Mouse (Mus musculus): ENCODE measurements at regions not wholly inside any gene's neighbourhood (a gene's known extent, or its start where the extent isn't known, plus 50 kb on each side); places are given as distances from the start of the nearest gene placed in this dataset.

DNA sequence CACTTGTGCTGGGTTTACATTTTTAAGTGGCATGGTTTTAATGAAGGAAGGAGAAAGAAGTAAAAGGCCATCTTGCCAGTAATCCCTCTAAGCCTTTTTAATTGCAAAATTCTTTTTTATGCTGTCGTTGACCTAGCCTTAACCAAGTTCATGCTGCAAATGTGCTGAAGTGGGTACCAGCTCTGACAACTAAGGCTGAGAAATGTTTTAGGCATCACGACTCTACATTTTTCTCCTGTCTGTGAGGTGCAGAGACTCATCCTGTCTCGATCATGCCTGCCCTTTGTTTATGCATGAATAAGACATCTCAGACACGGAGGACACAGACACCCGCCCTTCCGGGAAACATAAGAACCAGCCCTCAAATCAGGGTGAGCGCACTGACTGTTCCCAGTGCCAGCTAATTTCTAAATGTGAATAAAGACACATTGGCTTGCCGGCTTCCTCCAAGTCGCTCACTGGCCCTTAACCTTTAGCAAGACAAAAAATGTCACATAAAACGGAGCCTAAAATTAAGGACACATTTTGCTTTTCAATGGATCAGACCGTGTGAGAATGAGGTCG is 115.5 kb upstream of the Noct start:
- Histone ChIP-seq H3K27me3 (no peaks in the 10 kb centered on the region), H3K4me3 (no peak overlapping the region), H3K9me3 (replicated peaks) (no peaks in the 10 kb centered on the region), H3K9ac (no peak overlapping the region), H3K36me3 (ENCODE audit: poor library complexity, severe bottlenecking) (no peaks in the 10 kb centered on the region), H3K27ac (no peak overlapping the region), H3K4me1 (peaks cover 18% of the 10 kb centered on the region), H3K4me2 (no peak overlapping the region)
- 16% methylated on average over 12 of the region's 12 CpGs for WGBS
- no peak for ATAC-seq

DNA sequence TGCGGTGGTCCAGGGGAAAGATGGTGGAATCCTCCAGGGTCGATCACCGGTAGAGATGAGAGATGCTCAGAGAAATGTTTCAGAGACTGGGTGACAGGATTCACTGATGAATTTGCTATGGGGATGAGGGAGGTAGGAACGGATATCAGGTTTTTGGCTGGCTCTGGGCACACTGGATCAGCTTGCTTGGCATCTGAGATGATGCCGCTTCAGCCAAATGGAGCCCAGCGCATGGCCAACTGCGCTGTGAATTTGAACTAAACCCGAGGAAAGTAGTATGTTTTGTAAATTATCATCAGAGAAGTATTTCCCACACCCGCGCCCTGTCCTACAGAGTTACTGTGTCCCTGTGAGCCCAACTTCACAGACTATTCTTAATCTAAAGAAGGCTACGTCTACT is 113.0 kb upstream of the Noct start:
- no peaks in the 10 kb centered on the region for H3K36me3 ChIP-seq (ENCODE audit: poor library complexity, severe bottlenecking)
- H3K4me3 ChIP-seq = no peak overlapping the region
- H3K4me2 ChIP-seq = no peak overlapping the region
- ATAC-seq = no peak
- H3K9ac ChIP-seq = no peak overlapping the region
- H3K4me1 ChIP-seq = peaks cover 18% of the 10 kb centered on the region
- no peaks in the 10 kb centered on the region for H3K9me3 ChIP-seq (replicated peaks)
- no peak overlapping the region for H3K27ac ChIP-seq
- WGBS = 94% methylated on average over 11 of the region's 11 CpGs
- no peaks in the 10 kb centered on the region for H3K27me3 ChIP-seq

DNA sequence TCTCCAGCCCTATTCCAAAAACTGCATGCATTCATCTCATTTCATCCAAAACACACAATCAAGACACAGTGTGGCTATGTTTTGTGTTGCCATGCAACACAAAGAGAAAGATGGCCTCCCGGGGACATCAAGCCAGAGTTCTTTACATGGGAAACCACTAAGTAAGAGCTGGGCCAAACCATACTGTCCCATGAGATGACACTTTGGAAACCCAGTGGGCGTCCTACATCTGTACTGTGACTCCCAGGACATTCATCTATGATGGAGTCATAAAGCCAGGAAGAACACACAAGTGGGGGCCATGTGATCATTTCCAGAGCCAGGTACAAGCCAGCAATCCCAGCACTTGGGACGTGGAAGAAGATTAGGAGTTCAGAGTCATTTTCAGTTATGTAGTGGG is 111.9 kb upstream of the Noct start:
- Histone ChIP-seq H3K36me3 (ENCODE audit: poor library complexity, severe bottlenecking) (no peaks in the 10 kb centered on the region), H3K27me3 (no peaks in the 10 kb centered on the region)

DNA sequence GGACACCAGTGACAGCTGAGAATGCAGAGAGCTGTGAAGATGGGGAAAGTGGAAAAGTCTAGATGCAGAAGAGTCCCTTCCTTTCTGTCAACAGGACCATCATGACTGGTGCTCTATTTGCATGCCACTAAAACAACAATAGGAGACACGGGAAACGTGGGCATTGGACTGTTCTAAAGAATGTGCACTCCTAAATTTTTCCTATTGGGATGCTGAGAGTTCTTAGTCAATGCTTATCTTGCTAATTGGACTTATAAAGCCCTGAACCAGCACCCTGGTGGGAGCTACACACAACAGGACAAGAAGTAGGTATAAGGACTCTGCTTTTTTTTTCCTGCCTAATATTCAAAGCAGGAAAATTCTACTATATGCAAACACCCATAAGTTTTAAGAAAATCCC is 108.3 kb upstream of the Noct start:
- no peak overlapping the region for H3K27ac ChIP-seq
- H3K4me1 ChIP-seq = 0 out of 2 replicates have a peak, but pooled peaks cover 7% of the 10 kb centered on the region
- no peaks in the 10 kb centered on the region for H3K36me3 ChIP-seq (ENCODE audit: poor library complexity, severe bottlenecking)
- ATAC-seq = no peak
- H3K27me3 ChIP-seq = no peaks in the 10 kb centered on the region
- 62% methylated on average over 2 of the region's 2 CpGs for whole genome bisulfite sequencing
- H3K4me2 ChIP-seq = no peak overlapping the region
- no peak overlapping the region for H3K4me3 ChIP-seq
- H3K9ac ChIP-seq = no peak overlapping the region
- no peaks in the 10 kb centered on the region for H3K9me3 ChIP-seq (replicated peaks)

More for the DNA sequence above, 111.9 kb upstream of the Noct start:
- no peak overlapping the region for H3K4me3 ChIP-seq
- peaks cover 18% of the 10 kb centered on the region for H3K4me1 ChIP-seq
- H3K9me3 ChIP-seq (replicated peaks) = no peaks in the 10 kb centered on the region
- 79% methylated on average over 3 of the region's 3 CpGs for WGBS
- ATAC-seq = no peak
- no peak overlapping the region for H3K4me2 ChIP-seq
- H3K27ac ChIP-seq = no peak overlapping the region
- no peak overlapping the region for H3K9ac ChIP-seq

DNA sequence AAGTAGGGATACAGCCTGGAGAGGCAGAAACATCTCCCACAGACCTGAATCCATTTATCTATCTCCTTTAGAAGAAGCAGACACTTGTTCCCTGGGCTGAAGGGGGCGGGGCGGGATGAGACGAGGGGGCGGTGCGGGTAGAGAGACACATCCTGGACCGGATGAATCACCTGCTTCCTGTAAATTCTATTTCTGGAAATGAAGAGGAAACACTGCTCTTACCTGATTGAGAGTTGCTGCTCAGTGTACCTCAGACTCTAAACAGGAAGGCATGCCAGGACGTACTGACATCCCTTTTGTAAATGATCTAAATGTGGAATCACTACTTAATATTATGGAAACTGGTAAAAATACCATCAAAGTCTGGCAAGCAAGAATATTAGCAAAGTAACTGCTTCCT is 105.5 kb upstream of the Noct start:
- no peaks in the 10 kb centered on the region for H3K27me3 ChIP-seq
- 97% methylated on average over 7 of the region's 7 CpGs for WGBS
- ATAC-seq = no peak

DNA sequence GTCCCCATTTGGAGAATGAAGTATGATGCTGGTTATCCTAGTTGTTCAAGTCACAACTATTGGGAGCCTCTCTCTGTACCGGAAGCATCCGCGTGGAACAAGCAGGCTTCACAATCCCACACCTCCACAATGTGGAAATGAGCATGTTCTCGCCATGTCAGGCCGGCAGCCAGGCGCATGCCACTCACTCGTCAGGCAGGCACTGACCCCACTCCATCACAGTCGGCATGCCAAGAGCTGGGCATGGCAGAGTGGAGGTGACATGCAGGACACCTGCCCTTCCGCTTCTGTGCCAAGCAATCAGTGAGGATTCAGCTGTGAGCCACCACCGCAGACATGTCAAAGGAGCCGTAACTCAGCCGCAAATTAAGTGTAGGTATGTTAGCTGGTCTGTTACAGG is 103.7 kb upstream of the Noct start:
- Histone ChIP-seq H3K4me3 (no peak overlapping the region), H3K27ac (0 out of 2 replicates have a peak overlapping the region, but pooled peaks have one; percentile 11), H3K4me2 (no peak overlapping the region), H3K4me1 (0 out of 2 replicates have a peak, but pooled peaks cover 7% of the 10 kb centered on the region), H3K27me3 (no peaks in the 10 kb centered on the region), H3K36me3 (ENCODE audit: poor library complexity, severe bottlenecking) (no peaks in the 10 kb centered on the region), H3K9ac (no peak overlapping the region), H3K9me3 (replicated peaks) (no peaks in the 10 kb centered on the region)
- peak; percentile 68 for ATAC-seq
- WGBS = 74% methylated on average over 12 of the region's 12 CpGs

More for the DNA sequence above, 105.5 kb upstream of the Noct start:
- H3K9me3 ChIP-seq (replicated peaks) = no peaks in the 10 kb centered on the region
- no peak overlapping the region for H3K4me3 ChIP-seq
- 0 out of 2 replicates have a peak, but pooled peaks cover 7% of the 10 kb centered on the region for H3K4me1 ChIP-seq
- no peak overlapping the region for H3K27ac ChIP-seq
- H3K9ac ChIP-seq = no peak overlapping the region
- H3K4me2 ChIP-seq = no peak overlapping the region
- no peaks in the 10 kb centered on the region for H3K36me3 ChIP-seq (ENCODE audit: poor library complexity, severe bottlenecking)

DNA sequence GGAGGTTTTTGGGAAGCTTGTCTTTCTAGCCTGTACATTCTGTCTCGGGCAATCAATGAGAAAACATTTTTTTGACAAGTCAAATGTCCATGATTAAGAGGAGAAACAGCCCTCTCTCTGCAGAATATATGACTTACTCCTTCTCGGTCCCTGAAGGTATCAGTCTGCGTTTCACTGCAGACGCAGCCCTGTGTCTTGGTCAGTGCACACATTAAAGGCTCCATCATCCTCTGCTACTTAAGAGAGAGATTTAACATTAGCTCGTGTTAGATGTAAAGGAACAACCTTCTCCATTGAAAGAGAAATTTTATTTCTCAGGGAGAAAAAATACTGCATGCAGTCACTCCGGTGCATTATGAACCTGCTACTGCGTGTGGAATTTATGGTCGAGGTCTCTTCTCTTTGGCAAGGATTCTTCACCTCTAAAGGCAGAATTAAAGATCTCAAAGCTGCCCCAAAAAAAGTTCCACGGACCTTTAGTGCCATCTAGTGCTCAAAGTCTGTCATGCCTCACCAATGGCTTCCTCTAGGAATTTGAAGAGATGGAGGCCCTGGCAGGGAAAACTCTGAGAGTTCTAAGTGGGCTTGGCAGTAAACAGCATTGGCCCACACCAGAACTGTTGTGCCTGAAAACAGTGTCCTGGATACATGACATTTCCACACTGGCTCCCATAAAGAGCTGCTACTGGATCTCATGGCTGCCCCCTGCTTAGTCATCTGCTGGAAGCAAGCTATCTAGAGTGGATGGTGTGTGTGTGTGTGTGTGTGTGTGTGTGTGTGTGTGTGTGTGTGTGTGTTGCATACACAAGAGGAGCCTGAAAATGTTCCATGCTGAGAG is 102.3 kb upstream of the Noct start:
- H3K4me1 ChIP-seq = peaks cover 17% of the 10 kb centered on the region; the same call in 1 of the 2 replicates
- 0 out of 2 replicates have a peak overlapping the region, but pooled peaks have one; percentile 1 for H3K4me2 ChIP-seq
- H3K27ac ChIP-seq = no peak overlapping the region
- H3K9me3 ChIP-seq (replicated peaks) = no peaks in the 10 kb centered on the region
- H3K36me3 ChIP-seq (ENCODE audit: poor library complexity, severe bottlenecking) = no peaks in the 10 kb centered on the region
- H3K4me3 ChIP-seq = no peak overlapping the region
- peak; percentile 73 for ATAC-seq
- no peaks in the 10 kb centered on the region for H3K27me3 ChIP-seq
- H3K9ac ChIP-seq = no peak overlapping the region
- WGBS = 23% methylated on average over 9 of the region's 9 CpGs

DNA sequence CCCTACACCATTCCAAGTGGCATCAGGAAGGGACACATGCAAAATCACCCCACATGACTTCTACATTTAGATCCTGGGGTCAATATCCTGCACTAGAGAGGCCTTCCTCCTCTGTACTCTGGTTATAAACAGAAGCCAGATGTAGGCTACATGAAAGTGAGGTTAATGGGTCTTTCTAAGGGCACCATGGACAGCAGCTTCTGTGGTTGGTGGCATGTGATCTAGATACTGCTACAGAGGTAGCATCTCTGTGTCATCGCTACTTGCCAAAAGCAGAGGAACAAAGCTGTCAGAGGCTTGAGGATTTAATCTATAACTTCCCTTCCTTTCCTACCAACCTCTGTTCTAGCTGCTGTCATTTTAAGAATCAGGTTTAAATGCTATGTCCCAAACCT is 101.7 kb upstream of the Noct start:
- no peak overlapping the region for H3K9ac ChIP-seq

DNA sequence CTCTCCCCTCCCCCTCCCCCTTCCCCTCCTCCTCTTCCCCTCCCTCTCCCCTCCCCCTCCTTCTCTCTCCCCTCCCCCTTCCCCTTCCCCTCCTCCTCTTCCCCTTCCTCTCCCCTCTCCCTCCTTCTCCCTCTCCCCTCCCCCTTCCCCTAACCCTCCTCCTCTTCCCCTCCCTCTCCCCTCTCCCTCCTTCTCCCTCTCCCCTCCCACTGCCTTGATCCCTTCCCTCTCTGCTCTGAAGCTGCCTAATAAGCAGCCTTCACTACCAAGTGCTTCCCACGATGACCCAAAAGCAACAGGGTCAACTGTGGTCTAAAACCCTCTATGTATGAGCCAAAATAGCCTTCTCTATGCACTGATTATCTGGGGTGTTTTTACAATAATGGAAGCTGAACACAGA is 96.4 kb upstream of the Noct start:
- Histone ChIP-seq H3K9me3 (replicated peaks) (no peaks in the 10 kb centered on the region; the same call in 1 of the 2 replicates), H3K4me3 (no peak overlapping the region), H3K4me1 (peaks cover 13% of the 10 kb centered on the region; the same call in 1 of the 2 replicates), H3K27me3 (no peaks in the 10 kb centered on the region), H3K27ac (no peak overlapping the region), H3K36me3 (ENCODE audit: poor library complexity, severe bottlenecking) (no peaks in the 10 kb centered on the region), H3K9ac (no peak overlapping the region), H3K4me2 (no peak overlapping the region)
- WGBS = 86% methylated on average over 1 of the region's 1 CpGs
- no peak for ATAC-seq

More for the DNA sequence above, 101.7 kb upstream of the Noct start:
- H3K4me1 ChIP-seq = peaks cover 20% of the 10 kb centered on the region; the same call in 1 of the 2 replicates
- no peak overlapping the region for H3K4me2 ChIP-seq
- no peak overlapping the region for H3K4me3 ChIP-seq
- no peaks in the 10 kb centered on the region for H3K27me3 ChIP-seq
- no peak for ATAC-seq
- H3K9me3 ChIP-seq (replicated peaks) = no peaks in the 10 kb centered on the region
- no peaks in the 10 kb centered on the region for H3K36me3 ChIP-seq (ENCODE audit: poor library complexity, severe bottlenecking)
- H3K27ac ChIP-seq = no peak overlapping the region
- 90% methylated on average over 1 of the region's 1 CpGs for WGBS

DNA sequence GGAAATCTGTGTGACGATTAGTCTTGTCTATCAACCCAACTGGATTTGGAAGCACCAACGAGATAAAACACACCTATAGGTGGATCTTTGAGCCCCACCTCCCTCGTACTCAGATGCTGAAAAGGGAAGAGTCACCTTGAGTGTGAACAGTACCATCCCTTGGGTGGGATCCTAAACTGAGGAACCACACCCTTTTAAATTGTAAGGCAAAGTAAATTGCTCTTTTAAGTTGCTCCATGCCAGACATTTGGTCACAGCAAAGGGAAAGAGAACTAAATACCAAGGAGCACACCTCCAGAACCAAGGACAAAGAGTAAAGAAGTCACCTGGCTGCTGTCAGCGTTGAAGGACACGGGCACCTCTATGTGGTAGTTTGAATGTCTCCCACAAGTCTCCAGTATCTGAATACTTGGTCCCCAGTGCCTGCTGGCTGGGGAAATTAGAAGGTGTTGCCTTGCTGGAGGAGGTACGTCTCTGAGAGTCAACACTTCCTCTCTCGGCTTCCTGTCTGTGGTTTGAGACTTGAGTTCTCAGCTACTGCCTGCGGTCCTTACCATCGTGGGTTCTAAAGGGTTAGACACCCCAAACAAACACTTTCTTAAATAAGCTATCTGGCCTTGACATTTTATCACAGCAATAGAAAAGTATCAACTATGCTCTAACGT is 95.6 kb upstream of the Noct start:
- ATAC-seq = no peak
- no peak overlapping the region for H3K4me2 ChIP-seq
- no peaks in the 10 kb centered on the region for H3K27me3 ChIP-seq
- H3K36me3 ChIP-seq (ENCODE audit: poor library complexity, severe bottlenecking) = no peaks in the 10 kb centered on the region
- H3K4me1 ChIP-seq = peaks cover 13% of the 10 kb centered on the region; the same call in 1 of the 2 replicates
- H3K9me3 ChIP-seq (replicated peaks) = no peaks in the 10 kb centered on the region; the same call in 1 of the 2 replicates
- H3K9ac ChIP-seq = no peak overlapping the region
- 94% methylated on average over 10 of the region's 10 CpGs for WGBS
- H3K27ac ChIP-seq = no peak overlapping the region
- H3K4me3 ChIP-seq = no peak overlapping the region

DNA sequence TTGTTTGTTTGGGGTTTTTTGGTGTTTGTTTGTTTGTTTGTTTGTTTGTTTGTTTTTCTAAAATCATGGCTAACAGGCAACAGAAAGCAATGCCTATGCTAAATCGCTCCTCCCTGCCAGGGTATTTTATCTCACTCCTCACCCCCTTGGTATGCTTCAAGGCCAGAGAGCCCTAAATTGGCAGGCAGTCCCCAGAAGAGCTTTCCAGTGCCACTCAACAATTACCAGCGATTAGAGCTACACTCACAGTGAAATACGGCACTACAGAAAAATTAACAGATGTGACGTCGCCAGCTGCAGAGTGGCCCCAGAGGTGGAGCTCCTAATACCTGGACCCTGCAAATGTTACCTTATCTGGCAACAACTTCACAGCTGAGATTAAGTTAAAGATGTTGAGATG is 93.5 kb upstream of the Noct start:
- H3K9me3 ChIP-seq (replicated peaks) = no peaks in the 10 kb centered on the region; the same call in 1 of the 2 replicates
- no peak overlapping the region for H3K27ac ChIP-seq
- H3K4me3 ChIP-seq = no peak overlapping the region
- no peaks in the 10 kb centered on the region for H3K27me3 ChIP-seq
- ATAC-seq = no peak
- WGBS = 81% methylated on average over 5 of the region's 5 CpGs
- no peaks in the 10 kb centered on the region for H3K36me3 ChIP-seq (ENCODE audit: poor library complexity, severe bottlenecking)
- peaks cover 15% of the 10 kb centered on the region for H3K4me1 ChIP-seq
- no peak overlapping the region for H3K4me2 ChIP-seq
- H3K9ac ChIP-seq = no peak overlapping the region

DNA sequence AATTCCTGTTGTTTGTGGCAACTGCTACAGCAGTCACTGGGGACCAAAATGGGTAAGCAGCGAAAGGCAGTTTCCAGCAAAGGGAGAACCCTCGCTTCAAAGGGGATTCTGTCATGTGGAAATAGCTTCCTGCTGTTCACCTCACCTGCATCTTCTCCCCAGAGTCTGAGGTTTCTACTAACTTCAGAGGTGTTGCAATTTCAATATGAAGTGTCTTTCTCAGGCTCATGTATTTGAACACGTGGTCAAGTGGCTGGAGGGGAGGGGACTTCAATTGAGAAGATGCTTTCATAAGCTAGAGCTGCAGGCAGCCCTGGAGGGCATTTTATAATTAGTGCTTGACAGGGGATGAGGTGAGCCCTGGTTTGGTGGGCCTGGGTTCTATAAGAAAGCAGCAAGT is 92.9 kb upstream of the Noct start:
- H3K4me1 ChIP-seq = peaks cover 12% of the 10 kb centered on the region
- 79% methylated on average over 3 of the region's 3 CpGs for WGBS
- no peak overlapping the region for H3K4me2 ChIP-seq
- H3K9ac ChIP-seq = no peak overlapping the region
- no peak for ATAC-seq
- no peaks in the 10 kb centered on the region; the same call in 1 of the 2 replicates for H3K9me3 ChIP-seq (replicated peaks)
- no peaks in the 10 kb centered on the region for H3K27me3 ChIP-seq
- no peaks in the 10 kb centered on the region for H3K36me3 ChIP-seq (ENCODE audit: poor library complexity, severe bottlenecking)
- no peak overlapping the region for H3K27ac ChIP-seq
- no peak overlapping the region for H3K4me3 ChIP-seq

All from forebrain, embryonic 13.5 days (tissue).